Mouse (Mus musculus) B cell, adult 2 months (primary cell): Measurements from ENCODE around the gene Gstt1.
A peak's percentile ranks its signal among the peaks of the same experiment; 100 is the strongest.

Source experiments
- DNase-seq, 2 experiments: peaks; one replicate each; pipeline ENCODE4 v3.0.0; 2022

Gstt1 gene

DNA sequence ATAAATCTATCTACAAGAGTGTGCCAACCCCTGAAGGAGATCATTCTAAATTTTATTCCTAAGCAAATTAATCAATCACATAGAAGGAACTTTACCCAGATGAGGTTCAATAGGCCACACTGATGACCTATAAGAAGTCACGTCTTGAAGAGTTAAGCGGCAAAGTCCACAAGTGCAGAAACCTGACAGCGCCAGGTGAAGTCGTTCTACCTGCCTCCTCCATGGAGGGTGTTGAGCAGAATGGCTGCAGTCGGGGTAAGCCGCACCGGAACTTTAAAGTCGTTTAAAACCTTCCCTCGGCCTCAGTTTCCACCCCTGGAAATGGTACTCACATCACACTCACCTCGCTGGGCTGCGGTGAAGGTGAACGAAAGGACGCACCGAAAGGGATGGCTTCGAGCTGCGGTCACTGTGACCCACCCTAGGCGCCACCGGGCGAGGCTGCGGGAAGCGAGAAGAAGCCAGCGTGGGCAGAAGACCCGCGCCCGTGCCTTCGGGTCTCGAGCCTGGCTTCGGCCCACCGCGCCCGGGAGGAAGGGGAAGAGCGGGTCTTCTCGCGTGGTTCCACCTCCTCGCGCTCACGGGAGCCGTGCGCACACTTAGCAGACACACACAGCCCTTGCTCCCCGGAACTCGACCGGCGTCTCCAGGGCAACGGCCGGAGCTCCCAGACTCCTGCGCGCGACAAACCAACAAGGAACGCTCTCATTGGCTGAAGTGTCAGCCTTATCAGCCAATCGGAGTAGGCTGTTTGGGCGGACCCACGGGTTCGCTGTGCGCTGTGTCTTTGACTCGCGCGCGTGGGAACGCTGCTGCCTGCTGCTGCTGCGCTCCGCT is 34.5 kb downstream of the Gstt1 start, which contains the start of gene Cabin1:
TSS of gene Cabin1 (minus strand) at position 660 of the 837 bp plus-strand sequence.
- peak; percentile 97 for DNase-seq

DNA sequence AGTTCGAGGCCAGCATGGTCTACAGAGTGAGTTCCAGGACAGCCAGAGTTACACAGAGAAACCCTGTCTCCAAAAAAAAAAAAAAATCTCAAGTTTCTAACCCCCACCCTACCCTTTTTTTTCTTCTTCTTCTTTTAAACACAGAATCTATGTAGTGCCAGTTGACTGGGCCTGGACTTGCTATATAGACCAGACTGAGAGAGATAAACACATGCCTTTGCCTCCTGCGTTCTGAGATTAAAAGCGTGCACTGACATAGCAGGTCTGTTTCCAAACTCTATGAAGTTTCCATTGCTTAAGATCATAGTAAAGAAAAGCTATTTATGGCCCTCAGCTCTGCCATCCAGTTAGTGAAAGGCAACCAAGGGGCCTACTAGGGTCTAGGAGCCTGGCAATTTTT is 36.0 kb downstream of the Gstt1 start:
- no peak for DNase-seq

DNA sequence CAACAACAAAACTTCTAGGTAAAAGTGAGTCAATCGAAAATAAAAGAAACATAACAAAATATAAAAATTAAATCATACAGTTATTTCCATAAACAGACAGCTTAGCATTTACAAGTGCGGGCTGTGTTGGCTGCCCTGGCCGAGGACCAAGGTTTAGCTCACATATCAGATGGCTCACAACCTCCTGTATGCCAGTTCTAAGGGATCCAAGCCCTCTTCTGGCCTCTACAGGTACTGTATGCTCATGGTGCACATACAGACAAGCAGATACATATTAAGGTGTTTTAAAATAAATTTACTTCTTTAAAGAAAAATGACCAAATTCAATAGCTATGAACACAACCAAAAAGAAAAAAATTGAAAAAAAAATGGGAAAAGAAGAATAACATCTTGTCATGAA is 38.1 kb downstream of the Gstt1 start:
- DNase-seq: peak; percentile 31 to 45

DNA sequence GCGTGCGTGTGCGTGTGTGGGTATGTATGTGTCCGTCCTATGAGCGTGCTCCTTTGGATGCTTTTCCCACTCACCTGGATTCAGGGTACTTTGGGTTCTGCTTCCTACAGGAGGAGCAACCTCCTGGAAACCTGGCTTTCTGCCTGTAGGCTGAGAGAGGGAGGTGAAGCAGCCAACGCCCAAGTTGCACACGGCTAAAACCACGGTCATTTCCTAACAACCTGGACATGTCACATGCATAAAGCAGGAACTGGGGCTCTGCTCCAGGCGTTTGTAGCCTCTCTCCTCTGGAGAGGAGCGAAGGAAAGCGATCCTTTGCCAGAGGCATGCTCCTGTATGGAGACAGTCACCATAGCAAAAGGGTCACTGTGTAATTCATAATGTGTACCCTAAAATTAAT is 41.7 kb downstream of the Gstt1 start:
- no peak for DNase-seq

DNA sequence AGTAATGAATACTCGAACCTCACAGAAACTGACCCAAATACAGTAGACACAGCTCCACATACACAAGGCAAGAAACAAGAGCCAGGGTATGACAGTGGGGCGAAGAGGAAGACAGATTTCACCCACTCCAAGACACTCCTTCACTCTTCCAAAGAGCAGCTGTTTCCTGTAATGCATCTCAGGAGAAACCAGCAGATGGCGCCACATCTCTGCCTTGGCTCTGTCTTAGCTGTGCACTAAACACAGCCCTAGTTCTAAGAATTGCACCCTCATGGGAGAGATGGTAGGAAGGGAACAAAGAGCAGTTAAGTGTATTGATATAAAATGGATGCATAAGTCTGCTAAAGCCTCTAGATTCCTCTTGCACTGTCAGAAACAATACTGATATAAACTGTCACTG is 54.4 kb downstream of the Gstt1 start:
- peak; percentile 84 to 85 for DNase-seq

DNA sequence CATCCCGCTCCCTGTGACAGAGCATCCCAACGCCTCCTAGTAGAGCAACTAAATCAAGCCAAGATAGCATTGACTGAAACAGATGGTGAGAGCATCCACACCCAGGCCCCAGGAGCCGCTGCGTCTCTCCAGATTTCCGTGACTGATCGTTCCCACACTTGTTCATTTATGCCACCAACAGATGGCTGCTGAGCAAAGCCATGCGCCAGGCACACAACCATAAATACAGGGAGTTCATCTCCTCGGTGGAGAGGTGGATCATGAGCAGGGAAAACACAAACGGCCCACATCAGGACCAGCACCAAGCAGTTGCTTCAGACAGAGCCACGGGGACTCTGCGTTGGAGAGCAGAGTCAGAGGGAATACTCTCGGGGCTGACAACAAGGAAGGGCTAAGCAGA is 55.0 kb downstream of the Gstt1 start:
- no peak for DNase-seq

DNA sequence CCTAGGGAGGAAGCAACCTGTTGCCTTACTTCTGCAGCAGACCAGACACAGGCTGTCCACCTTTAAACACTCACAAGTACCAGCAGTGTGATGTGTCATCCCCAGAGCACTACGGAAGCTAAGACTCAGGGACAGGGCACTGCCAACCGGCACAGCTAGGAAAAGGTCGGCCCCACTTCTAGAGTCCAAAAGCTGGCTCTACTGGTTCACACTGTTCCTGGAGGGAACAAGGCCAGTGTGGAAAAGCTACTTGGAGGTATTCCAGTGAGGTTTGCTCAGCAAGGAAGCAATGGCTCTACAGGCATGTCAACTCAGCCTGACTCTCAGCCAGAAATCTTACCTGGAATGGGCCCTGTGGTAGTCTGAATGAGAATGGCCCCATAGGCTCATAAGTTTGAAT is 57.5 kb downstream of the Gstt1 start:
- DNase-seq: no peak
